Mouse (Mus musculus): Measurements from ENCODE around the gene Jagn1. TPM values are rescaled to one million over a fixed set of nuclear protein-coding genes. Genes with fewer than 3 reads are reported as not detected.

Gene Jagn1
- polyA plus RNA-seq (2016; fragmentation: Nextera tagmentation; extraction: Ambion mirVana): 75.2 and 77.0 TPM in 2 replicates

DNA sequence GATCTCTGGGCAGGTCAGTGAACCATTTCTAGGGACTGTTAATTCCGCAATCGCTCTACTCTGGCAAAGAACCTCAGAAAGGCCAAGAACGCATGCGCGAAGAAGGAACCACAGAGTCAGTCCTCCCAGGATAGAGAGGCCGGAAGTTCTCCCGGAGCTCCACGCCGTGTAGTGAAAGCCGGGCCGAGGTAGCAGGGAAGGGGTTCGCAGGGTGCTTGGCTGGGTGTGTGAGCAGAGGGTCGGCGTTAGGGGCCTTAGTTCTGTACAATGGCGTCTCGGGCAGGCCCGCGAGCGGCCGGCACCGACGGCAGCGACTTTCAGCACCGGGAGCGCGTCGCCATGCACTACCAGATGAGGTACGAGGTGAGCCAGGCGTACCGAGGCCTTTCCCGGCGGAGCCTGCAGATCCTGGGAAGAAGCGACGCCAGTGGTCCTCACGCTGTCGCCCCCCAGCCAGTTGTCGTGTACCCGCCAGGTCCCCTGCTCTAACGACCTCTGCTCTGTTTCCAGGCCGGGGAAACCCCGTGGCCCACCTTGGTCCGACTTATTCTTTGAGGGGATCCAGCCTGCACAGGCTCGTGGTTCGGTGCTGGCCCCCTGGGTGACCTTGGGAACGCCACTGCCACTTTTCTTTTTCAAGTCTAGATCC lies at the start of gene Jagn1:
Jagn1 (plus strand) TSS at position 128 of the 649 bp plus-strand sequence.
- Histone ChIP-seq H3K9me3 (no peaks in the 10 kb centered on the region), H3K4me2 (peak within 1 kb of the TSS; percentile 82), H3K4me3 (replicated peaks) (peak within 1 kb of the TSS; percentile 96), H3K9ac (replicated peaks) (peak within 1 kb of the TSS; percentile 94), H3K4me1 (replicated peaks) (peaks cover 12% of the 10 kb centered on the region), H3K27me3 (no peaks in the 10 kb centered on the region), H3K36me3 (peaks cover 24% of the 10 kb centered on the region), H3K27ac (peak within 1 kb of the TSS; percentile 69; the same call in 1 of the 2 replicates)
- under 1% methylated on average over 45 of the region's 45 CpGs for WGBS
- ATAC-seq (ENCODE audit: insufficient number of reproducible peaks, insufficient read depth, low FRiP score, low TSS enrichment, low read depth): peak; percentile 82

DNA sequence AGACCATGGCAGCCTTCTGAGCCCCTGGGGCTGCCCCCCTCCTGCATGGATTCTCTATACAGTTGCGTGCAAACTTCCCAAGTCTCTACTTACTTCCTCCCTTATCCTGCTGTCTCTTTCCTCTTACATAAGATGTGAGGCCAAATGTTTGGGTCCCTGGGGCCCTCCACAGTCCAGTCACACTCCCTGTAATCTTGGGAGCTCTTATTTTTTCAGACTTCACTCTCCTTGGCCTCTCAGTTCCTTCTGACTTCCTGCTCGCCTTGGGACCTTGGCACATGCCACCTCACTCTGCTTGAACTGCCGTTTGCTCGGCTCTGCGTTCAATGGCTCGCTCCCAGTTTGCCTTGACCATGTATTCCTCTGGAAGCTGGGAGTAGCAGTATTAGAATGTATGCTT lies 48.4 kb upstream of the Jagn1 start:
- WGBS: 83% methylated on average over 6 of the region's 6 CpGs

DNA sequence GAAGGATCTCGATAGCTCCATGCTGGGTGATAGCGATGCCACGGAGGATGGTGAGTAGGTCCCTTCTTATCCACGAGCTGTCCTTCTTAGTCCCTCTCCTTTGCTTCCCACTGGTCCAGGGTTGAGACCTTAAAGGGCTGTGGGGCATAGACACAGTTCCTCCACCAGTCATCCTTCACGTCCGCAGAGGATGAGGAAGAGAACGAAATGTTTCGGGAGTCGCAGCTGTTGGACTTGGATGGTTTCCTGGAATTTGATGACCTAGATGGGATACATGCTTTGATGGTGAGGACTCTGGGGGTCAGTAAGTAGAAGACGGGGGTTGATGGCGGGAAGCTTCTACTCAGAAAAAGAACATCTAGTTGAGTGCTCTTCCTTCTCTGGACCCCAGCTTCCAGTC lies 47.6 kb upstream of the Jagn1 start:
- Histone ChIP-seq H3K27me3 (peaks cover 8% of the 10 kb centered on the region; the same call in 1 of the 2 replicates), H3K27ac (no peak overlapping the region), H3K36me3 (peaks cover 31% of the 10 kb centered on the region), H3K4me1 (replicated peaks) (peaks cover 12% of the 10 kb centered on the region; the same call in 1 of the 2 replicates), H3K9ac (replicated peaks) (no peak overlapping the region), H3K9me3 (no peaks in the 10 kb centered on the region), H3K4me2 (no peak overlapping the region), H3K4me3 (replicated peaks) (no peak overlapping the region)
- WGBS: 92% methylated on average over 11 of the region's 11 CpGs
- ATAC-seq (ENCODE audit: insufficient number of reproducible peaks, insufficient read depth, low FRiP score, low TSS enrichment, low read depth): no peak

More for the DNA sequence above, 48.4 kb upstream of the Jagn1 start:
- no peak overlapping the region for H3K9ac ChIP-seq (replicated peaks)
- peaks cover 12% of the 10 kb centered on the region; the same call in 1 of the 2 replicates for H3K4me1 ChIP-seq (replicated peaks)
- no peaks in the 10 kb centered on the region for H3K9me3 ChIP-seq
- no peak overlapping the region for H3K4me3 ChIP-seq (replicated peaks)
- 0 out of 2 replicates have a peak overlapping the region, but pooled peaks have one; percentile 17 for H3K27ac ChIP-seq
- peaks cover 8% of the 10 kb centered on the region; the same call in 1 of the 2 replicates for H3K27me3 ChIP-seq
- no peak overlapping the region for H3K4me2 ChIP-seq
- ATAC-seq (ENCODE audit: insufficient number of reproducible peaks, insufficient read depth, low FRiP score, low TSS enrichment, low read depth): no peak
- peaks cover 40% of the 10 kb centered on the region for H3K36me3 ChIP-seq

DNA sequence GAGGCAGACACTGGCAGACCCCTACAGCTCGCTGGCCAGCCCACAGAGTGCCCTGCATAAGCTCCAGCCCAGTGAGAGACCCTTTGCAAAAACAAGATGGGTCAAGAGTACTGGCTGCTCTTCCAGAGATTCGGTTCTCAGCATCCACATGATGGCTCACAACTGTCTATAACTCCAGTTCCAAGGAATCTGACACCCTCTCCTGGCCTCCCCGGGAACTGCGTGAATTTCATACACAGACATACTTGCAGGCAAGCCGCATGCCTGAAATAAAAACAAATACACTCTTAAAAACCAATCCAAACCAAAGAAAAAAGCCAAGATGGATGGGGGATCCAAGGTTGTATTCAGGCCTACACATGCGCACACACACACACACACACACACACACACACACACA lies 46.9 kb upstream of the Jagn1 start:
- Histone ChIP-seq H3K9ac (replicated peaks) (no peak overlapping the region), H3K4me2 (no peak overlapping the region), H3K36me3 (peaks cover 25% of the 10 kb centered on the region), H3K4me3 (replicated peaks) (no peak overlapping the region), H3K4me1 (replicated peaks) (peaks cover 12% of the 10 kb centered on the region; the same call in 1 of the 2 replicates), H3K9me3 (no peaks in the 10 kb centered on the region), H3K27me3 (peaks cover 8% of the 10 kb centered on the region; the same call in 1 of the 2 replicates), H3K27ac (no peak overlapping the region)
- ATAC-seq (ENCODE audit: insufficient number of reproducible peaks, insufficient read depth, low FRiP score, low TSS enrichment, low read depth): no peak
- WGBS: 94% methylated on average over 6 of the region's 6 CpGs

DNA sequence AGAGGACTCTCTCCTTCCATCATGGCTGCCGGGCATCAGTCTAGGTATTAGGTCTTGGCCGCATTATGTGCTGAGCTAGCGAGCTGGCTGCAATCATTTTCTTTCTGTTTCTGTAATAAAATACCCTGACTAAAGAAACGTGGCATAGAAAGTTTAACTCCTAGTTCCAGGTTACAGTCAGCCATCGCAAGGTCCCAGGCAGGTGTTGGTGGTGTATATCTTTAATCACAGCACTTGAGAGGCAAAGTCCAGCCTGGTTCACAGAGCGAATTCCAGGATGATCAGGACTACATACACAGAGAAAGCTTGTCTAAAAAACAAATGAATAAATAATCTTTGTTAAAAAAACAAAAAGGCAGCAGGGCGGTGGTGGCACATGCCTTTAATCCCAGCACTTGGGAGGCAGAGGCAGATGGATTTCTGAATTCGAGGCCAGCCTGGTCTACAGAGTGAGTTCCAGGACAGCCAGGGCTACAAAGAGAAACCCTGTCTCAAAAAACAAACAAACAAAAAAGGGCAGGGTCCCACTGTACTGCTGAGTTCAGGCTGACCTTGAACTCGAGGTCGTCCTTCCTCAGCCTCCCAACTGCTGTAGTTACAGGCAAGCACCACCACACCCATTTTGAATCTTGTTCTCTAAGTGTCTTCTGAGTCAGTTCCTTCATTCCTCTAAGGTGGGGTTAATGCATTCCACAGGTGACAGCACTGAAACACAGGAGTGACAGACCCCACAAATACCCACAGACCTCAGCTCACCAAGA lies 45.9 kb upstream of the Jagn1 start:
- H3K9ac ChIP-seq (replicated peaks): no peak overlapping the region
- ATAC-seq (ENCODE audit: insufficient number of reproducible peaks, insufficient read depth, low FRiP score, low TSS enrichment, low read depth): no peak
- WGBS: 86% methylated on average over 10 of the region's 10 CpGs
- no peak overlapping the region for H3K4me2 ChIP-seq
- no peak overlapping the region for H3K27ac ChIP-seq
- H3K9me3 ChIP-seq: no peaks in the 10 kb centered on the region
- H3K4me3 ChIP-seq (replicated peaks): no peak overlapping the region
- peaks cover 22% of the 10 kb centered on the region for H3K36me3 ChIP-seq
- 0 out of 2 replicates have a peak, but pooled peaks cover 5% of the 10 kb centered on the region for H3K27me3 ChIP-seq
- peaks cover 12% of the 10 kb centered on the region; the same call in 1 of the 2 replicates for H3K4me1 ChIP-seq (replicated peaks)

DNA sequence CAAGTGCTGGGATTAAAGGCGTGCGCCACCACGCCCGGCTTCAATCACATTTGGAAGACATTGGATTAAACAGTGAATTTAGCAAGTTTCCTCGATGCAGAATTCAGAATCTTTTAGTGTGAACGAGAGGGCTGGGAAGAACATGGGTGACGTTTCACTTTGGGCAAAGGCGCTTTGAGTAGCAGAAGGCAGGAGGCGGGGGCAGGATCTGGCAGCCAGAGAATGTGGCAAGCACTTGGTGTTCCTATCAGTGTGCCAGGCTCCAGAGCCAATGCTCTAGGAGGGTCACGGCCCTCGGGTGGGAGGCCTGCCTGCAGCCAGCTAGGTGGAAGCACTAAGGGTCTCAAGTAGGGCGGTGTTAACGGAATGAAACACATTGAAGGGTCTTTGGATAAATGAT lies 40.3 kb upstream of the Jagn1 start:
- Histone ChIP-seq H3K36me3 (peaks cover 25% of the 10 kb centered on the region), H3K4me1 (replicated peaks) (no peaks in the 10 kb centered on the region), H3K4me3 (replicated peaks) (no peak overlapping the region), H3K9me3 (no peaks in the 10 kb centered on the region), H3K9ac (replicated peaks) (no peak overlapping the region), H3K4me2 (no peak overlapping the region), H3K27me3 (no peaks in the 10 kb centered on the region), H3K27ac (no peak overlapping the region)
- 90% methylated on average over 13 of the region's 13 CpGs for WGBS
- ATAC-seq (ENCODE audit: insufficient number of reproducible peaks, insufficient read depth, low FRiP score, low TSS enrichment, low read depth): no peak

DNA sequence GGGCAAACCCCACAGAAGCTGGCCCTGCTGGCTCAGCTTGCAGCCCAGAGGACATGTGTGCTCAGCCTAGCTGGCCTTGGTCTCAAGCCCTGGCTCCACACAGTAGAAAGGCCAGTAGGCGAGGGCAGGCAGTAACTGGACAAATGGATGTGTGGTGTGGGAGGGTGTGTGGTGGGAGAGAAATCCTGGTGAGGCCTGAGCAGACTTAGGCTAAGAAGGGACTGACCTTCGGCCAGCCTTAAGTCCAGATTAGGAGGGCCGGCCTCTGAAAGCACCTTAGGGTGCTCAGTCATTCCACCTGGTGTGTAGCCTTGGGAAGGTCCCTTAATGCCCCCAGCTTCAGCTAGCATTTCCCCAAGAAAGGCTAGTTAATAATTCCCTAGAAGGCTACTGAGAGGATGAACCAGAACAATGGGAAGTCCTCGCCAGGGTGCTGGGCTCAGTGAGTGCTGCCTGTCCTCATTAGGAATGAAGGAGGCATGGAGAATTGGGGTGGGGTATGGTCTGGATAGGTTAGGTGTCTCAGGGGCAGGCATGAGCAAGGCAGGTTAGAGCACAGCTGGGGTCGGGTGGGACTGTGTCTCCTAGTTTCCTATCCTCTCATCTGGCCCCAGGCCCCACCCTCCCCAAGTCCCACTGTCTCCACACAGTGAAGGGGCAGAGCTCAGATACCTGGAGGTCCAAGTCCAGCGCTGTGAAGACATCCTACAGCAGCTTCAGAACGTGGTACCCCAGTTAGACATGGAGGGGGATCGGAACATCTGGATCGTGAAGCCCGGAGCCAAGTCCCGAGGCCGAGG lies 37.5 kb upstream of the Jagn1 start:
- no peak for ATAC-seq (ENCODE audit: insufficient number of reproducible peaks, insufficient read depth, low FRiP score, low TSS enrichment, low read depth)
- H3K27ac ChIP-seq: no peak overlapping the region

DNA sequence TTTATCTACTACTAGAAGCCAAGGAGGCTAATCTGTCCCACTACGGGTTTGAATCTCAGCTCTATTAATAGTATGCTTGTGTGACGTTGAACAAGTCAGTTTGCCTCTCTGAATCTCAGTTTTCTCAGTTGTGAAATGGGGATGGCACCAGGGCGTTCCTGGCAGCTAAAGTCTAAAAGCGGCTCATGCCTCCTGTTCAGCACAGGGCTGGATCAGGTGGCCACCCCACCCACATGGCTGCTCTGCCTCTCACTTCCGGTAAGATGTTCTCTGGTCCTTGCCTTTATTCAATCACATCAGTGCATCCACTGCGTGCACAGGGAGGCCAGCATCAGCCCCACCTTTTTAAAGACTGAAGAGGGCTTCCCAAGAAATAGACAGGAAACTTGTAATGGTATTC lies 36.9 kb upstream of the Jagn1 start:
- Histone ChIP-seq H3K9me3 (no peaks in the 10 kb centered on the region), H3K27ac (no peak overlapping the region), H3K4me1 (replicated peaks) (peaks cover 11% of the 10 kb centered on the region; the same call in 1 of the 2 replicates), H3K27me3 (no peaks in the 10 kb centered on the region), H3K4me3 (replicated peaks) (no peak overlapping the region), H3K4me2 (no peak overlapping the region), H3K9ac (replicated peaks) (no peak overlapping the region), H3K36me3 (peaks cover 23% of the 10 kb centered on the region)
- ATAC-seq (ENCODE audit: insufficient number of reproducible peaks, insufficient read depth, low FRiP score, low TSS enrichment, low read depth): no peak
- WGBS: 84% methylated on average over 6 of the region's 6 CpGs

More for the DNA sequence above, 37.5 kb upstream of the Jagn1 start:
- Histone ChIP-seq H3K4me3 (replicated peaks) (no peak overlapping the region), H3K4me1 (replicated peaks) (peaks cover 11% of the 10 kb centered on the region; the same call in 1 of the 2 replicates), H3K36me3 (peaks cover 23% of the 10 kb centered on the region), H3K9me3 (no peaks in the 10 kb centered on the region), H3K4me2 (no peak overlapping the region), H3K9ac (replicated peaks) (no peak overlapping the region), H3K27me3 (no peaks in the 10 kb centered on the region)
- 81% methylated on average over 12 of the region's 12 CpGs for WGBS

DNA sequence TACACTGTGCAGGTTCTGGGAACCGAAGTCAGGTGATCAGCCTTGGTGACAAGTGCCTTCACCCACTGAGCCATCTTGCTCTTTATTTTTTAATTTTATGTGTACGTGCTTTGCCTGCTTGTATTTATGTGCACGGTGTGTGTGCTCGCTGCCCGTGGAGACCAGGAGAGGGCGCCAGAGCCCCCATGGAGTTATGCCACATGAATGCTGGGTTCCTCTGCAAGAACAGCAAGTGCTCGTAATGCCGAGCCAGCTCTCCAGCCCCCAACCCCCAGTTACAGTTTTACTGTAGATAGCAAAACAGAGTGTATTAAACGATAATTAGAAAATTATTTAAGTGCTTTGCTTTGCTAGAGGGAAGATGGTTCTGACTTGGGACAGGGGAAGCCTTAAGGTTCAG lies 35.7 kb upstream of the Jagn1 start:
- Histone ChIP-seq H3K4me2 (no peak overlapping the region), H3K36me3 (peaks cover 18% of the 10 kb centered on the region), H3K4me1 (replicated peaks) (peaks cover 11% of the 10 kb centered on the region; the same call in 1 of the 2 replicates), H3K27me3 (no peaks in the 10 kb centered on the region), H3K4me3 (replicated peaks) (no peak overlapping the region), H3K9me3 (no peaks in the 10 kb centered on the region), H3K27ac (no peak overlapping the region), H3K9ac (replicated peaks) (no peak overlapping the region)
- no peak for ATAC-seq (ENCODE audit: insufficient number of reproducible peaks, insufficient read depth, low FRiP score, low TSS enrichment, low read depth)
- WGBS: 78% methylated on average over 9 of the region's 9 CpGs

DNA sequence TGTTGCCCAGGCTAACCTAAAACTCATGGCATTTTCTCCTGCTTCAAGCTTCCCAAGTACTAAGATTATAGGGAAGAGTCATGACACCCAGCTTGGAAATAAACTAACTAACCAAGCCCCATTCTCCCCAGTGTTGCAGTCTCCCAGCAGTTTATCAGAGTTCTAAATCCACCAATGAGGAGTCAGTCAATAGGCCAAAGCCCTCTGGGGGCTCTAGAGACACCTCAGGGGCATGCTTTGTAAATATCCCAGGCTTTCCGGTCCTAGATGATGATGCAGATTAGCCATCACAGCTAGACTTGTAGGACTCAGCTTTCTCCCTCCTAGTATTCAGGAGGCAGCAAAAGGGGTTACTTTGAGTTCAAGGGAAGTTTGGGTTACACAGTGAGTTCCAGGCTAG lies 32.4 kb upstream of the Jagn1 start:
- H3K27ac ChIP-seq: no peak overlapping the region
- WGBS: 68% methylated on average over 1 of the region's 1 CpGs
- no peak overlapping the region for H3K4me3 ChIP-seq (replicated peaks)
- no peaks in the 10 kb centered on the region for H3K9me3 ChIP-seq
- H3K4me2 ChIP-seq: no peak overlapping the region
- peaks cover 11% of the 10 kb centered on the region; the same call in 1 of the 2 replicates for H3K4me1 ChIP-seq (replicated peaks)
- H3K9ac ChIP-seq (replicated peaks): no peak overlapping the region
- no peaks in the 10 kb centered on the region for H3K27me3 ChIP-seq
- no peak for ATAC-seq (ENCODE audit: insufficient number of reproducible peaks, insufficient read depth, low FRiP score, low TSS enrichment, low read depth)
- H3K36me3 ChIP-seq: peaks cover 30% of the 10 kb centered on the region

DNA sequence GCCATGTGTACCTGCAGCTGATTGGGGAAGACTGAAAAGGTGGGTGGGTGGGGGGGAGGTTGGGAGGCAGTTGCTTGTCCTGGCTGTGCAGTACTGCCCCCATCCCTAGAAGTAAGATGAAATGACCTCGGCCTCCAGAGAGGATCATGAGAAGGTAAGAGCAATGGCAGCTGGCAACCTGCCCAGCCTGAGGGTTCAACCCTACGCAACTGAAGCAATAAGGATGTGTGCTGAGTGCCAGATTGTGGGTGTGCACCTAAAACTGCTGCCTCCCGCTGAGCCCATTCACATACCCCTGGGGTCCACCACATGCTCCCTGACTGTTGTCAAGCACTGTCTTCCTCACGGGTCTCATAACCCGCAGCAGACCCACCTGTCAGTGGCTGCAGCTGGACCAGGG lies 26.0 kb upstream of the Jagn1 start:
- 88% methylated on average over 5 of the region's 5 CpGs for WGBS
- H3K4me2 ChIP-seq: no peak overlapping the region
- H3K9ac ChIP-seq (replicated peaks): no peak overlapping the region
- ATAC-seq (ENCODE audit: insufficient number of reproducible peaks, insufficient read depth, low FRiP score, low TSS enrichment, low read depth): no peak
- no peak overlapping the region for H3K4me3 ChIP-seq (replicated peaks)
- peaks cover 32% of the 10 kb centered on the region for H3K36me3 ChIP-seq
- H3K27ac ChIP-seq: no peak overlapping the region
- peaks cover 17% of the 10 kb centered on the region for H3K4me1 ChIP-seq (replicated peaks)
- no peaks in the 10 kb centered on the region for H3K9me3 ChIP-seq
- no peaks in the 10 kb centered on the region for H3K27me3 ChIP-seq
